Mouse (Mus musculus): ENCODE measurements around the gene Ms4a4a. TPM values are rescaled to one million over a fixed set of nuclear protein-coding genes. Genes with fewer than 3 reads are reported as not detected.
"Not testable (repeated sequence)": the region's sequence is repeated elsewhere in the genome, so short reads cannot be mapped to it uniquely, and the experiment has no call there.

Ms4a4a gene
- polyA plus RNA-seq, 1 experiment from 2014 or later, result 1.6 TPM

- no peak overlapping the region for H3K9ac ChIP-seq (ENCODE audit: low read depth, low read length)
- H3K4me2 ChIP-seq (ENCODE audit: low read depth, low read length), result no peak overlapping the region
- no peak overlapping the region for H3K4me3 ChIP-seq (ENCODE audit: low read depth, low read length)
- no peaks in the 10 kb centered on the region for H3K27me3 ChIP-seq (ENCODE audit: control insufficient read depth, insufficient read depth, low read depth, low read length)
- no peaks in the 10 kb centered on the region for H3K4me1 ChIP-seq (ENCODE audit: control insufficient read depth, low read depth, low read length)
- no peaks in the 10 kb centered on the region for H3K36me3 ChIP-seq (ENCODE audit: control insufficient read depth, insufficient read depth)
- no peaks in the 10 kb centered on the region for H3K9me3 ChIP-seq (replicated peaks; ENCODE audit: control insufficient read depth, low read length)
- ATAC-seq (ENCODE audit: low read depth), result no peak
- H3K27ac ChIP-seq (ENCODE audit: low read length), result no peak overlapping the region
- WGBS (ENCODE audit: insufficient replicate concordance), result 33% methylated on average over 1 of the region's 1 CpGs
Measured at GRCm38 (mm10) chr19:11411640-11412039, 36.3 kb downstream of the Ms4a4a start.

DNA sequence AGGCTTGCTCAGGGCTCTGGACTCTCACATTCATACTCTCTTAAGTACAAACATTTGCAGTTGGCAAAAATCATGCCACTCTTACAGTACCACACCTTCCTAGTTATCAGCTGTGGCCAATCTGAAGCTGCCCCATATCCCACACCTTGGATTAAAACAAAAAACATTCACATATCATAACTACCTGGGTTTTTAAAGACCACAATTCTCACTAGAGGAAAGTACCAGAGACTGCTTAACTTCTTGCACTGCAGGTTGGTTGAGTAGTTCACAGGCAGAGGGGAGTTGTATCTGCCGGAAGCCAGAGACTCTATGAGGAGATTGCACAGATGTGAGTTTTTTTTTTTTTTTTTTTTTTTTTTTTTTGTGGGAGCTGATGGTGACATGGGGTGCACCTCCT lies 38.8 kb downstream of the Ms4a4a start:
- H3K4me1 ChIP-seq (ENCODE audit: control insufficient read depth, low read depth, low read length), result no peaks in the 10 kb centered on the region
- no peaks in the 10 kb centered on the region for H3K27me3 ChIP-seq (ENCODE audit: control insufficient read depth, insufficient read depth, low read depth, low read length)
- H3K4me3 ChIP-seq (ENCODE audit: low read depth, low read length), result no peak overlapping the region
- no peaks in the 10 kb centered on the region for H3K9me3 ChIP-seq (replicated peaks; ENCODE audit: control insufficient read depth, low read length)
- no peaks in the 10 kb centered on the region for H3K36me3 ChIP-seq (ENCODE audit: control insufficient read depth, insufficient read depth)
- no peak overlapping the region for H3K27ac ChIP-seq (ENCODE audit: low read length)
- no peak overlapping the region for H3K4me2 ChIP-seq (ENCODE audit: low read depth, low read length)
- H3K9ac ChIP-seq (ENCODE audit: low read depth, low read length), result no peak overlapping the region
- no peak for ATAC-seq (ENCODE audit: low read depth)
- WGBS (ENCODE audit: insufficient replicate concordance), result 60% methylated on average over 1 of the region's 1 CpGs

DNA sequence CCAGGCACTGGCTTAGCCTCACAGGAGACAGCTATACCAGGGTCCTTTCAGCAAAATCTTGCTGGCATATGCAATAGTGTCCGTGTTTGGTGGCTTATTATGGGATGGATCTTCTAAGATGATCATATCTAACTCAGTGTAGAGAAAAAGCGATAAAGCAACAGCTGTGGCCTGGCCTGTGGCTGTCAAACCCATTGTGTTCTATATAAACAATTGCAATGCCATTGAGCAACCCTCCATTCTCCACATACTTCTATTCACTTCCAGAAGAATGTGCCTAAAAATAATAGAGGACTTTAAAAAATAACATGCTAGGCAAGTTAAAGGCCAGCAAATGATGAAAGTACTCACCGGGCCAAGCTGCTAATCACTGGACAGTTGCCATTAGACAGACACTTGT lies 40.3 kb downstream of the Ms4a4a start:
- ATAC-seq (ENCODE audit: low read depth), result no peak
- Histone ChIP-seq H3K36me3 (ENCODE audit: control insufficient read depth, insufficient read depth) (no peaks in the 10 kb centered on the region), H3K4me2 (ENCODE audit: low read depth, low read length) (no peak overlapping the region), H3K9me3 (replicated peaks; ENCODE audit: control insufficient read depth, low read length) (no peaks in the 10 kb centered on the region), H3K27ac (ENCODE audit: low read length) (no peak overlapping the region), H3K4me1 (ENCODE audit: control insufficient read depth, low read depth, low read length) (no peaks in the 10 kb centered on the region), H3K27me3 (ENCODE audit: control insufficient read depth, insufficient read depth, low read depth, low read length) (no peaks in the 10 kb centered on the region), H3K4me3 (ENCODE audit: low read depth, low read length) (no peak overlapping the region), H3K9ac (ENCODE audit: low read depth, low read length) (no peak overlapping the region)
- WGBS (ENCODE audit: insufficient replicate concordance), result 58% methylated on average over 3 of the region's 3 CpGs

GRCm38 (mm10) chr19:11418865-11419264 lies 43.5 kb downstream of the Ms4a4a start:
- H3K27ac ChIP-seq (ENCODE audit: low read length); H3K27me3 ChIP-seq (ENCODE audit: control insufficient read depth, insufficient read depth, low read depth, low read length); H3K36me3 ChIP-seq (ENCODE audit: control insufficient read depth, insufficient read depth); H3K4me2 ChIP-seq (ENCODE audit: low read depth, low read length); H3K4me3 ChIP-seq (ENCODE audit: low read depth, low read length); H3K9ac ChIP-seq (ENCODE audit: low read depth, low read length); H3K4me1 ChIP-seq (ENCODE audit: control insufficient read depth, low read depth, low read length); H3K9me3 ChIP-seq (replicated peaks; ENCODE audit: control insufficient read depth, low read length); ATAC-seq (ENCODE audit: low read depth): not testable (repeated sequence)
- WGBS (ENCODE audit: insufficient replicate concordance), result 48% methylated on average over 1 of the region's 3 CpGs

GRCm38 (mm10) chr19:11431209-11431608 lies 55.9 kb downstream of the Ms4a4a start:
- H3K9me3 ChIP-seq (replicated peaks; ENCODE audit: control insufficient read depth, low read length); H3K9ac ChIP-seq (ENCODE audit: low read depth, low read length); H3K27me3 ChIP-seq (ENCODE audit: control insufficient read depth, insufficient read depth, low read depth, low read length); H3K4me2 ChIP-seq (ENCODE audit: low read depth, low read length); ATAC-seq (ENCODE audit: low read depth); H3K36me3 ChIP-seq (ENCODE audit: control insufficient read depth, insufficient read depth); H3K4me3 ChIP-seq (ENCODE audit: low read depth, low read length); H3K4me1 ChIP-seq (ENCODE audit: control insufficient read depth, low read depth, low read length); H3K27ac ChIP-seq (ENCODE audit: low read length): not testable (repeated sequence)
- WGBS (ENCODE audit: insufficient replicate concordance), result 51% methylated on average over 1 of the region's 1 CpGs

DNA sequence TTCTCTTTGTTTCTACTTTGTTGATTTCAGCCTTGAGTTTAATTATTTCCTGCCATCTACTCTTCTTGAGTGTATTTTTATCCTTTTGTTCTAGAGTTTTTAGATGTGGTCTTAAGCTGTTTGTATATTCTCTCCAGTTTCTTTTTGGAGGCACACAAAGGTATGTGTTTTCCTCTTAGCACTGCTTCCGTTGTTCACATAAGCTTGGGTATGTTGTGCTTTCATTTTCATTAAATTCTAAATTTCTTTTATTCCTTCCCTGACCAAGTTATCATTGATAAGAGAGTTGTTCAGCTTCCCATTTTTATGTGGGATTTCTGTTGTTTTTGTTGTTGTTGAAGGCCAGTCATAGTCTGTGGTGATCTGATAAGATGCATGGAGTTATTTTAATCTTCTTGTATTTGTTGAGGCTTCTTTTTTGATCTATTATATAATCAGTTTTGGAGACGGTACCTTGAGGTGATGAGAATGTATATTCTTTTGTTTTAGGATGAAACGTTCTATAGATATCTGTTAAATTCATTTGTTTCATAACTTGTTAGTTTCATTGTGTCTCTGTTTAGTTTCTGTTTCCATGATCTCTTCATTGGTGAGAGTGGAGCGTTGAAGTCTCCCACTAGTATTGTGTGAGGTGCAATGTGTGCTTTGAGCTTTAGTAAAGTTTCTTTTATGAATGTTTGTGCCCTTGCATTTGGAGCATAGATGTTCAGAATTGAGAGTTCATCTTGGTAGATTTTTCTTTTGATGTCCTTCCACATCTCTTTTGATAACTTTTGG lies 59.9 kb downstream of the Ms4a4a start:
- Histone ChIP-seq H3K4me2 (ENCODE audit: low read depth, low read length) (no peak overlapping the region), H3K4me3 (ENCODE audit: low read depth, low read length) (no peak overlapping the region), H3K9ac (ENCODE audit: low read depth, low read length) (no peak overlapping the region), H3K27ac (ENCODE audit: low read length) (no peak overlapping the region), H3K9me3 (replicated peaks; ENCODE audit: control insufficient read depth, low read length) (no peaks in the 10 kb centered on the region), H3K36me3 (ENCODE audit: control insufficient read depth, insufficient read depth) (no peaks in the 10 kb centered on the region), H3K27me3 (ENCODE audit: control insufficient read depth, insufficient read depth, low read depth, low read length) (no peaks in the 10 kb centered on the region), H3K4me1 (ENCODE audit: control insufficient read depth, low read depth, low read length) (no peaks in the 10 kb centered on the region)
- 57% methylated on average over 4 of the region's 4 CpGs for WGBS (ENCODE audit: insufficient replicate concordance)
- no peak for ATAC-seq (ENCODE audit: low read depth)

Other genes with a start within 250 kb of the Ms4a4a start
- not detected in 2 replicates for gene 1700017D01Rik, start 244.6 kb upstream of the Ms4a4a start, polyA plus RNA-seq (2015; fragmentation: Nextera tagmentation; extraction: Ambion mirVana)
- not detected in 2 replicates for gene 1700025F22Rik, start 210.2 kb upstream of the Ms4a4a start, polyA plus RNA-seq (2015; fragmentation: Nextera tagmentation; extraction: Ambion mirVana)
- gene Ms4a13, start 178.8 kb upstream of the Ms4a4a start, polyA plus RNA-seq (2015; fragmentation: Nextera tagmentation; extraction: Ambion mirVana), result not detected in 2 replicates
- gene Ms4a12, start 143.1 kb upstream of the Ms4a4a start, polyA plus RNA-seq (2015; fragmentation: Nextera tagmentation; extraction: Ambion mirVana), result not detected in 2 replicates
- gene Ms4a1, start 109.3 kb upstream of the Ms4a4a start, polyA plus RNA-seq (2015; fragmentation: Nextera tagmentation; extraction: Ambion mirVana), result 0.07 and 0.11 TPM in 2 replicates
- not detected in 2 replicates for gene Ms4a5, start 91.7 kb upstream of the Ms4a4a start, polyA plus RNA-seq (2015; fragmentation: Nextera tagmentation; extraction: Ambion mirVana)
- not detected in 2 replicates for gene Ms4a14, start 61.1 kb upstream of the Ms4a4a start, polyA plus RNA-seq (2015; fragmentation: Nextera tagmentation; extraction: Ambion mirVana)
- 1.1 and 1.5 TPM in 2 replicates for gene Ms4a7, start 39.4 kb upstream of the Ms4a4a start, polyA plus RNA-seq (2015; fragmentation: Nextera tagmentation; extraction: Ambion mirVana)
- gene Ms4a4c, start 29.2 kb downstream of the Ms4a4a start, polyA plus RNA-seq (2015; fragmentation: Nextera tagmentation; extraction: Ambion mirVana), result 1.4 and 1.7 TPM in 2 replicates
- 0.53 and 0.80 TPM in 2 replicates for gene Ms4a4b, start 68.0 kb downstream of the Ms4a4a start, polyA plus RNA-seq (2015; fragmentation: Nextera tagmentation; extraction: Ambion mirVana)
- 8.0 and 8.8 TPM in 2 replicates for gene Ms4a6c, start 93.8 kb downstream of the Ms4a4a start, polyA plus RNA-seq (2015; fragmentation: Nextera tagmentation; extraction: Ambion mirVana)
- gene Gm8369, start 110.4 kb downstream of the Ms4a4a start, polyA plus RNA-seq (2015; fragmentation: Nextera tagmentation; extraction: Ambion mirVana), result 0.40 and 0.47 TPM in 2 replicates
- gene Ms4a6b, start 141.0 kb downstream of the Ms4a4a start, polyA plus RNA-seq (2015; fragmentation: Nextera tagmentation; extraction: Ambion mirVana), result 2.5 and 3.4 TPM in 2 replicates
- 0.23 and 0.28 TPM in 2 replicates for gene Ms4a4d, start 161.3 kb downstream of the Ms4a4a start, polyA plus RNA-seq (2015; fragmentation: Nextera tagmentation; extraction: Ambion mirVana)
- gene Ms4a6d, start 229.3 kb downstream of the Ms4a4a start, polyA plus RNA-seq (2015; fragmentation: Nextera tagmentation; extraction: Ambion mirVana), result 4.9 TPM in 2 replicates
- gene Ms4a2, start 248.2 kb downstream of the Ms4a4a start, polyA plus RNA-seq (2015; fragmentation: Nextera tagmentation; extraction: Ambion mirVana), result 0.74 and 1.1 TPM in 2 replicates

All from liver, embryonic 16.5 days (tissue).